Mouse (Mus musculus) C2C12 (cell line): ENCODE measurements around the gene Smpd2.

Source experiments
- CEBPB ChIP-seq: IDR thresholded peaks from one replicate; pipeline ENCODE4 v1.6.1; 2011; ENCODE audit warnings: low read depth, mild to moderate bottlenecking, control low read depth, moderate library complexity
- CTCF ChIP-seq: IDR thresholded peaks from one replicate; pipeline ENCODE4 v1.5.1; 2011; ENCODE audit not compliant: control insufficient read depth, insufficient read depth, insufficient read length
- USF1 ChIP-seq: IDR thresholded peaks from one replicate; pipeline ENCODE4 v1.6.1; 2011; ENCODE audit warnings: low read depth, mild to moderate bottlenecking, control low read depth, moderate library complexity

- no peak for TF ChIP-seq CTCF
- no peak for TF ChIP-seq USF1
- no peak for TF ChIP-seq CEBPB
Measured at GRCm38 (mm10) chr10:41485778-41486177, 4.4 kb downstream of the Smpd2 start.
